Mouse (Mus musculus) embryonic facial prominence, embryonic 12.5 days (tissue): Measurements from ENCODE around the gene Abca12. TPM values are rescaled to one million over a fixed set of nuclear protein-coding genes. Genes with fewer than 3 reads are reported as not detected.

Experiments used
- ATAC-seq: fragments of 200-750 bp; cut with Nextera tagmentation; 2 replicates; pipeline ENCODE4 v1.8.0; 2017; ENCODE audit not compliant: insufficient number of reproducible peaks, insufficient read depth, low FRiP score, low TSS enrichment
- H3K27ac ChIP-seq: fragments of 300-500 bp; sonication (generic); 2 replicates; pipeline ENCODE4 v1.5.1; 2016; ENCODE audit warnings: mild to moderate bottlenecking
- H3K27me3 ChIP-seq: fragments of 300-500 bp; sonication (generic); 2 replicates; pipeline ENCODE4 v1.6.1; 2016; ENCODE audit warnings: mild to moderate bottlenecking, moderate library complexity
- H3K36me3 ChIP-seq: fragments of 300-500 bp; sonication (generic); 2 replicates; pipeline ENCODE4 v1.6.1; 2016; ENCODE audit warnings: mild to moderate bottlenecking
- H3K4me1 ChIP-seq: fragments of 300-500 bp; sonication (generic); 2 replicates; pipeline ENCODE4 v1.6.1; 2016
- H3K4me2 ChIP-seq: fragments of 300-500 bp; sonication (generic); replicated peaks from 2 replicates; pipeline ENCODE4 v1.6.1; 2016; ENCODE audit warnings: mild to moderate bottlenecking, moderate library complexity
- H3K4me3 ChIP-seq: fragments of 300-500 bp; sonication (generic); 2 replicates; pipeline ENCODE4 v1.5.1; 2016; ENCODE audit warnings: mild to moderate bottlenecking
- H3K9ac ChIP-seq: fragments of 300-500 bp; sonication (generic); 2 replicates; pipeline ENCODE4 v1.6.1; 2016; ENCODE audit warnings: mild to moderate bottlenecking, moderate library complexity
- H3K9me3 ChIP-seq: fragments of 300-500 bp; sonication (generic); 2 replicates; pipeline ENCODE4 v1.6.1; 2016; ENCODE audit warnings: mild to moderate bottlenecking, moderate library complexity
- WGBS: fragments of 180-500 bp; shearing (Covaris S2); methylation state at CpG from one replicate; pipeline ENCODE4 v1.1.7; 2016; 5-methylcytosine and 5-hydroxymethylcytosine counted together
- polyA plus RNA-seq: library from polyadenylated mRNA; unstranded; fragments of >200 nt; fragmentation: Nextera tagmentation; extraction: Ambion mirVana; gene quantifications from 2 replicates; pipeline ENCODE4 v1.2.1, GENCODE M21; 2016

Gene Abca12
- polyA plus RNA-seq, 1 experiment from 2014 or later: 0.04 TPM

DNA sequence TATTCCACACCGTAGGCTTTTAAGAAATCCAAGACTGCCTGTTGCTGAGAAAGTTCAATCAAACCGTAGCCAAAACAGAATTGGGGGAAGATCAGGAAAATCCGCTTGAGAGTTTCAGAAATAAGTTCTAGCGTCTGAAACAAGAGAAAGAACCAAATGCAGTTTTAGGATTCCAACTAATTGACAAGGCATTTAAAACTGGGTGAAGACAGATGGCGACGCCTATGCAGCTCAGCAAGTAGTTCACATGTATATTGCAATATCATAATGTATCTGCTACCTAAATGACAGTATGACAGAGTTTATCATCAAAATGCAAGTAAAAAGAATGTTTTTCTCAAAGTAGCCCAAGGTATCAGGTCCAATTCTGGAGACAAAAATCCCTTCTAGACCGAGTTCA lies 151.2 kb downstream of the Abca12 start:
- no peaks in the 10 kb centered on the region for H3K27me3 ChIP-seq
- H3K36me3 ChIP-seq: no peaks in the 10 kb centered on the region
- H3K4me1 ChIP-seq: no peaks in the 10 kb centered on the region
- 92% methylated on average over 7 of the region's 7 CpGs for WGBS
- no peak overlapping the region for H3K4me3 ChIP-seq
- H3K9ac ChIP-seq: no peak overlapping the region
- H3K9me3 ChIP-seq: no peaks in the 10 kb centered on the region
- ATAC-seq: no peak
- no peak overlapping the region for H3K27ac ChIP-seq
- no peak overlapping the region for H3K4me2 ChIP-seq

DNA sequence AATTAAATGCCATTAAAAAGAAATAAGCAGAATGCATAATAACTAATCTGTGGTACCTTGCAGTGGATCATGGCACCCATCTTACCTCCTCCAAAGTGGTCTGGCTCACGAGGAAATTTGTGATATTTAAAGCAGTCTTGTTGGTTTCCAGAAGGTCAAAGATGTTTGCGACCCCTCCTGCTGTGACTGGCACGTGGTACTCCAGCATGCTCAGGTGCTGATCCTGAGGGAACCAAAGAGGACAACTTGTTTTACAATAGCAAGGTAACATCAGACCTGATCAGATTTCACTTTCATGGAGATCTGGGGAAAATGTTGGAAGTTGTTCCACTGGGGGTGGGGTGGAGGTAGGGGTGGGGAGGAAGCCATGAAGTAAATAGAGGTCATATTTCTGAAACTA lies 170.1 kb downstream of the Abca12 start:
- H3K4me2 ChIP-seq: no peak overlapping the region
- WGBS: 52% methylated on average over 3 of the region's 3 CpGs
- H3K9ac ChIP-seq: no peak overlapping the region
- H3K4me1 ChIP-seq: no peaks in the 10 kb centered on the region
- H3K36me3 ChIP-seq: no peaks in the 10 kb centered on the region
- no peak overlapping the region for H3K27ac ChIP-seq
- no peaks in the 10 kb centered on the region for H3K9me3 ChIP-seq
- ATAC-seq: no peak
- no peak overlapping the region for H3K4me3 ChIP-seq
- H3K27me3 ChIP-seq: no peaks in the 10 kb centered on the region

DNA sequence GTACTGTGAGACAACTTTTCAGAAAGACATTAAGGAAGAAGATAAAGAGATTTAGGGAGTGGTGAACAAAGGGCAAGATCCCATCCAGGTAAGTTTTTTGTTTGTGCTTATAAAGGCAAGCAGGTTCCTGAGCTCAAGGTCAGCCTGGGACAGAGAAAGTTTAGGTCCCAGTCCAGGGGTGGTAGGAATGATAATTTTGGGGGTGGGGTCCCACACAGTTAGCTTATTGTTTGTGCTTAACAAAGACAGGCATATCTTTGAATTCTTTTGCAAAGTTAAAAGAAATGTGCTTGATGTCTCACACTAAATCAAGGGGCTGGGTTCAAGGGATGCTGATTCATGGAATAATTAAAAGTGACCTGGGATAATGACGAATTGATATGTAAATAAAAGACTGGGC lies 173.3 kb downstream of the Abca12 start:
- H3K27ac ChIP-seq: no peak overlapping the region
- H3K4me2 ChIP-seq: no peak overlapping the region
- H3K9ac ChIP-seq: no peak overlapping the region
- no peaks in the 10 kb centered on the region for H3K4me1 ChIP-seq
- no peaks in the 10 kb centered on the region for H3K27me3 ChIP-seq
- no peaks in the 10 kb centered on the region for H3K9me3 ChIP-seq
- H3K36me3 ChIP-seq: no peaks in the 10 kb centered on the region
- ATAC-seq: no peak
- WGBS: 80% methylated on average over 1 of the region's 1 CpGs
- no peak overlapping the region for H3K4me3 ChIP-seq

DNA sequence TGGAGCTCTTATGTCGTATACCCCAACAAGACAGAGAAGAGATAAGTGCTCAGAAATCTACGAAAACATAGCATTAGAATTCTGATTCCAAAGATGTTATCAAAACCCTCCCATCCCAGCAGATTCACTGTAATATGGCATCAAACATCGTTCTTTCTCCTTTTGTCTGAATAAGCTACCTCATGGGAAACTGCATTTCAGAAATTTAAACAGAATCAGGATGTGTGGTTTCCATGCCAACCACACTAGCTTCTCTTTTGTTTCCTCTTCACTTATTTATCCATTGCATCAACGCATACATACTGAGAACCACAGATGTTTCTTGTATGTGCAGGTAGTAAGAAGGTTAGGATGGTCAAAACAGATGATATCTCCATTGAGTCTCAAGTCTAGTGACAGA lies 175.1 kb downstream of the Abca12 start:
- Histone ChIP-seq H3K27ac (no peak overlapping the region), H3K4me3 (no peak overlapping the region), H3K9ac (no peak overlapping the region), H3K4me1 (no peaks in the 10 kb centered on the region), H3K9me3 (no peaks in the 10 kb centered on the region), H3K4me2 (no peak overlapping the region), H3K36me3 (no peaks in the 10 kb centered on the region), H3K27me3 (no peaks in the 10 kb centered on the region)
- no peak for ATAC-seq
- 82% methylated on average over 4 of the region's 4 CpGs for WGBS

DNA sequence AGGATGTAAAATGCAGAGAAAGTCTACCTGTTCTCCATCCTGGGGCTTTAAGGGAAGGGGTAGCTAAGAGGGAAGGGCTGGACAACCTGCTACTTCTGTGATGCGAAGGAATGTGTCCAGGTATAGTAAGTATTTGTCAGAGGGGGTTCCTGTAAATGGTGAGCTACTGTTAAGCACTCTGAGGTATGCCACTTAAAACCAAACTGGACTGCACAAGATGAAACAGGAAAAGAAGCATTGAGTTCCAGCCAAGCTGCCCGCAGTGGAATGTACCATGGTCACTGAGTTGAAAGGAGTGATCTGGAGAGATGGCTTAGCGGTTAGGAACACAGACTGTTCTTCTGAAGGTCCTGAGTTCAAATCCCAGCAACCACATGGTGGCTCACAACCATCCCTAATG lies 179.4 kb downstream of the Abca12 start:
- H3K9me3 ChIP-seq: no peaks in the 10 kb centered on the region
- H3K27ac ChIP-seq: no peak overlapping the region
- H3K4me1 ChIP-seq: no peaks in the 10 kb centered on the region
- H3K36me3 ChIP-seq: no peaks in the 10 kb centered on the region
- H3K9ac ChIP-seq: no peak overlapping the region
- 88% methylated on average over 3 of the region's 3 CpGs for WGBS
- ATAC-seq: no peak
- H3K27me3 ChIP-seq: no peaks in the 10 kb centered on the region
- H3K4me2 ChIP-seq: no peak overlapping the region
- no peak overlapping the region for H3K4me3 ChIP-seq

DNA sequence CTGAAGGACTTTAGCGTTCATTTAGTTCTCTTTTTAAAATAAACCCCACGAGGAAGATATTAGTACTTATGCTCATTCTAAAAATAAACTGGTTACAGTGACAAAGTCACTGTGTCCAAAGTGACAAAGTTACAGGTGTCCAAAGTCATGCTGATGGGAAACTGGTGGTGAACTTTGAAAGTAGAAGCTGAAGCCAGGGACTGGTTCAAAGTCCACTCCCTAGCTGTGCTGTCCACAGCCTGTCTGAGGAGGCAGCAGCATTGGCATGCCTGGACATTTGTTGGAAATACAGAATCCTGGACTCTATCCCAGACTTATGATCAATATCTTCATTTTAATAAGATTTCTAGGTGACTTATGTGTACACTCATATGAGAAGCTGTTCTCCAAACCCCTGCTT lies 183.5 kb downstream of the Abca12 start:
- no peak overlapping the region for H3K4me2 ChIP-seq
- H3K27ac ChIP-seq: no peak overlapping the region
- no peak overlapping the region for H3K4me3 ChIP-seq
- H3K36me3 ChIP-seq: no peaks in the 10 kb centered on the region
- H3K9ac ChIP-seq: no peak overlapping the region
- H3K4me1 ChIP-seq: no peaks in the 10 kb centered on the region
- no peaks in the 10 kb centered on the region for H3K9me3 ChIP-seq
- H3K27me3 ChIP-seq: no peaks in the 10 kb centered on the region
- 76% methylated on average over 2 of the region's 2 CpGs for WGBS
- no peak for ATAC-seq

DNA sequence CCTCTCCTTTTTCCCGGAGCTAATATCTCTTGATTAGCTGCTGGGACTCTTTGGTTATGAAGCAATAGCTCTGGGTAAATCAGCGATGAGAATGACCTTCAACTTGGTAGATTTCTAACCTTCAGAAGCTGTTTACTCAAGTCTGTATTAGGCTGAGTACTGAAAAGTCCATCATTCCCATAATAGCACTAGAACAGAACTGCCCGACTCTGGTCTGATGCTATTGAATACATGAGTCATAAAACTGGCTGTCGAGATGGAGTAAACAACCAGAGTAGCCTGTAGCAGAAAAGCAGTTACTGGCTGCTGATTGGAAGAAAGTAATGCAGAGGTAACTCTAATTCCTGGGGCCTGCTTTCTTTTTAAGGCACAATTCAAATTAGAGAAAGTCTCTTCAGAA lies 211.1 kb downstream of the Abca12 start:
- WGBS: 82% methylated on average over 4 of the region's 4 CpGs

DNA sequence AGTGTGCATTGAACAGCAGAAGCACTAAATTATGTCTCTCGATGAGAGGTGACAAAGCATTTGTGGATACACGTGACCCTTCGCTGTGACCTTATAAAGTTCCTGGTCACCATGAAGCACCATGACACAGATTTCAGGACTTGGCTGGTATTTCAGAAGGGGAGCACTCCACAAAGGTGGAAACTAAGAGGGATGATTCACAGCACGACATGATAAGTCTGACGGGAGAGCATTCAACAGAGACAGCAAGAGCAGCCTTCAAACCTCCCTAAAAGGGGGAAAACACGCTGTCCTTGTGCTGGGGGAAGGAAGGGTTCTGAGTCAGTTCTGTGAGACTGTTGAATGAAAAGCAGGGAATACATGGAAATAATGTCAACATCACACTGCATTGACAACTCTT lies 218.5 kb downstream of the Abca12 start:
- no peak overlapping the region for H3K4me3 ChIP-seq
- no peak overlapping the region for H3K4me2 ChIP-seq
- no peaks in the 10 kb centered on the region for H3K36me3 ChIP-seq
- H3K9me3 ChIP-seq: 0 out of 2 replicates have a peak, but pooled peaks cover 3% of the 10 kb centered on the region
- ATAC-seq: no peak
- H3K4me1 ChIP-seq: no peaks in the 10 kb centered on the region
- 92% methylated on average over 6 of the region's 6 CpGs for WGBS
- H3K27me3 ChIP-seq: no peaks in the 10 kb centered on the region
- no peak overlapping the region for H3K9ac ChIP-seq
- no peak overlapping the region for H3K27ac ChIP-seq

More for the DNA sequence above, 211.1 kb downstream of the Abca12 start:
- no peak for ATAC-seq
- H3K9me3 ChIP-seq: no peaks in the 10 kb centered on the region
- no peaks in the 10 kb centered on the region for H3K4me1 ChIP-seq
- H3K36me3 ChIP-seq: no peaks in the 10 kb centered on the region
- no peak overlapping the region for H3K27ac ChIP-seq
- H3K4me3 ChIP-seq: no peak overlapping the region
- H3K4me2 ChIP-seq: no peak overlapping the region
- no peaks in the 10 kb centered on the region for H3K27me3 ChIP-seq
- no peak overlapping the region for H3K9ac ChIP-seq

DNA sequence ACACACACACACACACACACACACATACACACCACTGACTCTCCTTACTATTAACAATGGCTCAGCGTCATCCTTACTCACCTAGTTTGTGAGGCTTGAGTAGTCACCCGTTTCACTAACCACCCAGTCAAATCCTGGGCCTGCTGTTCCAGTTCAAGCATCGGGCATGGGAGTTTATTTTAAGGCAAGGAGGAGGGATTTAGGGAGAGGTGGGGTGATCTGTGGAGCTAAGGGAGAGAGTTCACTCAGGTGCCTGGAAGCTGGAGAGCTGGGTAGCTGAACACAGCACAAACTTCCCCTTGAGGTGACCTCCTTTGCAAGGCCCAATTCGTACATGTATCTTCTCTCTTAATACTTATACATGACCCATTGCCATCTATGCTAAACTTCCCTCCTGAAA lies 219.4 kb downstream of the Abca12 start:
- WGBS: 81% methylated on average over 4 of the region's 4 CpGs
- no peak for ATAC-seq
- Histone ChIP-seq H3K9me3 (0 out of 2 replicates have a peak, but pooled peaks cover 3% of the 10 kb centered on the region), H3K36me3 (no peaks in the 10 kb centered on the region), H3K9ac (no peak overlapping the region), H3K27ac (no peak overlapping the region), H3K4me3 (no peak overlapping the region), H3K27me3 (no peaks in the 10 kb centered on the region), H3K4me2 (no peak overlapping the region), H3K4me1 (no peaks in the 10 kb centered on the region)

DNA sequence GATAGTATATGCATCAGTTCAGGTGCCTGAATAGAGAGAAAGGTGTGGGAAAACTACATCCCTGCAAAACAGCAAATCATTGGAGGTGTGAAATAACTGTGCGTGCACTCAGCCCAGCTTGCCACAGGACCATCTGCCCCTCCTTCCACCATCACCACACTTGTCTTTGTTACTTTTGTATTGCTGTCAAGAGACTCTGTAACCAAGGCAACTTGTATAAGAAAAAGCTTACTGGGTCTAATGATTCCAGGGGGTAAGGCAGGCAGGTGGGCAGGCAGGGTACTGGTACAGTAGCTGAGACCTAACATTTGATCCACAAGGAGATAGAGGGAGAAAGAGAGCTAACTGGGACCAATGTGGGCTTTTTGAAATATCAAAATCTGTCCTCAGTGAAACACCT lies 220.8 kb downstream of the Abca12 start:
- WGBS: 82% methylated on average over 1 of the region's 1 CpGs

More for the DNA sequence above, 220.8 kb downstream of the Abca12 start:
- no peak for ATAC-seq
- no peak overlapping the region for H3K27ac ChIP-seq
- 0 out of 2 replicates have a peak, but pooled peaks cover 3% of the 10 kb centered on the region for H3K9me3 ChIP-seq
- no peaks in the 10 kb centered on the region for H3K36me3 ChIP-seq
- no peak overlapping the region for H3K4me3 ChIP-seq
- no peak overlapping the region for H3K4me2 ChIP-seq
- no peak overlapping the region for H3K9ac ChIP-seq
- H3K27me3 ChIP-seq: no peaks in the 10 kb centered on the region
- H3K4me1 ChIP-seq: no peaks in the 10 kb centered on the region

Other genes starting within 250 kb of the Abca12 start
- 57.8 and 65.3 TPM in 2 replicates for gene Atic, start 142.2 kb upstream of the Abca12 start, polyA plus RNA-seq
- 233 and 238 TPM in 2 replicates for gene Fn1, start 238.3 kb upstream of the Abca12 start, polyA plus RNA-seq